Mouse (Mus musculus): Measurements from ENCODE around the gene Glyatl3.
A peak's percentile ranks its signal among the peaks of the same experiment; 100 is the strongest.

- 0 out of 2 replicates have a peak, but pooled peaks have one; percentile 30 for TF ChIP-seq POLR2A (IDR thresholded peaks at IDR 0.05; ENCODE audit: low read depth, low read length)
- no peak for TF ChIP-seq CTCF (IDR thresholded peaks at IDR 0.05; ENCODE audit: extremely low read depth, insufficient read length, insufficient replicate concordance, low read depth, low read length)
Measured at GRCm38 (mm10) chr17:40934420-40935231, 20.5 kb upstream of the Glyatl3 start, which contains the start of the genes Mut and Cenpq.
